Mouse (Mus musculus) heart, postnatal 0 days (tissue): ENCODE measurements around the gene Cep164.

Experiments
- CTCF ChIP-seq: IDR thresholded peaks from 2 replicates; pipeline ENCODE4 v1.5.1; 2016; ENCODE audit warnings: antibody characterized with exemption, control low read depth, low read depth
- EP300 ChIP-seq: IDR thresholded peaks from 2 replicates; pipeline ENCODE4 v1.6.1; 2016; ENCODE audit warnings: antibody characterized with exemption, low read depth

DNA sequence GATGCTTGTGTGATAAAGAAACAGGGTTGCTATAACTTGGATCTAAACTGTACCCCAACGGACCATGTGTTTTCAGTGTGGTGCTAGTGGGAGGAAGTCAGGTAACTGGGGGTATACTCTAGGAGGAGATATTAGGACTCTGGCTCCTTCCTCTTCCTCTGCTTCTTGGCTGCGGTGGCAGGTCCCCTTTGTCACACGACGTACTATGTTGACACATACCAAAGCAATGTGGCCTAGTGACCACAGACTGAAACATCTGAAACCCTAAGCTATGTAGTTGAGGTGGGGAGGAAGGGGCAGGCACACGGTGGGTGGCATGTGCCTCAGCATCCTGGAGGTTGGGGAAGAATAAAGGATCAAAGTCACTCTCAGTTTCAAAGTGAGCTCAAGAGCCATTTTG, 22.8 kb upstream of the Cep164 start:
- no peak for TF ChIP-seq CTCF
- no peak for TF ChIP-seq EP300
